ENCODE assay signal across 27 mouse cellular contexts in genomic region chr5:147338967-147339366, GRCm38 (mm10). TPM values are rescaled to one million over a fixed set of nuclear protein-coding genes. Genes with fewer than 3 reads are reported as not detected.
DNase-seq lines count a peak whose midpoint lies in the region; ATAC-seq and TF ChIP-seq lines count a peak whose summit lies in the region.
"Had no signal": no experiment of that assay in that cellular context is flagged by ENCODE, and none has a peak within 500 bp of the region (broad histone marks: within the 10 kb centered on the region; RNA-seq: fewer than 3 reads in every experiment).

No protein-coding gene starts in this region.

- 50% methylated on average over 9 of the region's 9 CpGs for WGBS in lung, postnatal 0 days
- WGBS in spleen, adult 2 months: 57% methylated on average over 9 of the region's 9 CpGs

- no peak overlapping the region for H3K4me3 ChIP-seq in lung, postnatal 0 days (ENCODE audit: low read depth, low read length)
- peak overlapping the region; percentile 20; the same call in 1 of the 2 replicates for H3K4me3 ChIP-seq in spleen, adult 2 months (ENCODE audit: extremely low read depth, insufficient read depth, insufficient read length)
- H3K4me3 ChIP-seq: embryonic facial prominence, embryonic 12.5 days; forebrain, embryonic 12.5 days; heart, embryonic 12.5 days; hindbrain, embryonic 10.5 days; intestine, embryonic 15.5 days; layer of hippocampus, adult 2 months; limb, embryonic 13.5 days; liver, embryonic 12.5 days; megakaryocyte, embryonic 14.5 days; midbrain, embryonic 13.5 days had no signal

- TF ChIP-seq POLR2A in spleen, adult 2 months (IDR thresholded peaks at IDR 0.05; ENCODE audit: low read depth, low read length): no peak

- no peak overlapping the region for H3K4me2 ChIP-seq in lung, postnatal 0 days (replicated peaks; ENCODE audit: low read depth, low read length)
- H3K4me2 ChIP-seq: embryonic facial prominence, embryonic 12.5 days; forebrain, embryonic 12.5 days; heart, embryonic 12.5 days; intestine, embryonic 15.5 days; limb, embryonic 13.5 days; liver, embryonic 12.5 days; midbrain, embryonic 13.5 days had no signal

- peak; percentile 23 for DNase-seq in lung, postnatal 36 days
- DNase-seq in lung, postnatal 0 days (ENCODE audit: low spot score): no peak
- DNase-seq in A20 (ENCODE audit: low read depth, low spot score) (peak; percentile 95), ES-CJ7 (ENCODE audit: low read depth, low spot score) (peak; percentile 47)
- peak; percentile 62 for DNase-seq in spleen, adult 2 months (ENCODE audit: low read depth in 1 of 2, low spot score in 2 of 2)
- no peak for DNase-seq in urinary bladder, postnatal 4 days (ENCODE audit: low spot score in 2 of 2)
- no peak for DNase-seq in frontal cortex, adult 2 months (ENCODE audit: extremely low spot score in 1 of 2, low spot score in 1 of 2)
- DNase-seq: cerebellum, adult 2 months; cerebellum, postnatal 25 days; heart, postnatal 10 days; kidney, adult 8-10 months; kidney, postnatal 25 days; lung, adult 2 months; retina, postnatal 1 day had no signal

- no peaks in the 10 kb centered on the region for H3K36me3 ChIP-seq in lung, postnatal 0 days (ENCODE audit: insufficient read depth, low read length)
- no peaks in the 10 kb centered on the region for H3K36me3 ChIP-seq in spleen, adult 2 months (ENCODE audit: control insufficient read depth, insufficient read depth, low read length)
- H3K36me3 ChIP-seq: embryonic facial prominence, embryonic 12.5 days; forebrain, embryonic 12.5 days; heart, embryonic 12.5 days; hindbrain, embryonic 10.5 days; intestine, embryonic 15.5 days; limb, embryonic 13.5 days; liver, embryonic 12.5 days; midbrain, embryonic 13.5 days had no signal

- no peak overlapping the region for H3K27ac ChIP-seq in lung, postnatal 0 days (ENCODE audit: low read length)
- peak overlapping the region; percentile 91 for H3K27ac ChIP-seq in spleen, adult 2 months (ENCODE audit: insufficient read depth, low read length)
- H3K27ac ChIP-seq: embryonic facial prominence, embryonic 12.5 days; forebrain, embryonic 12.5 days; hindbrain, embryonic 10.5 days; intestine, embryonic 15.5 days; layer of hippocampus, adult 2 months; limb, embryonic 13.5 days; liver, embryonic 12.5 days; midbrain, embryonic 13.5 days had no signal

- no peaks in the 10 kb centered on the region for H3K4me1 ChIP-seq in lung, postnatal 0 days (ENCODE audit: insufficient read depth, low read depth, low read length)
- peaks cover 24% of the 10 kb centered on the region for H3K4me1 ChIP-seq in spleen, adult 2 months (ENCODE audit: control insufficient read depth, insufficient read depth, insufficient read length)
- H3K4me1 ChIP-seq: embryonic facial prominence, embryonic 12.5 days; heart, embryonic 12.5 days; hindbrain, embryonic 10.5 days; intestine, embryonic 15.5 days; liver, embryonic 12.5 days; midbrain, embryonic 13.5 days had no signal

- no peaks in the 10 kb centered on the region for H3K27me3 ChIP-seq in lung, postnatal 0 days (replicated peaks; ENCODE audit: insufficient read depth, low read length)
- H3K27me3 ChIP-seq in spleen, adult 2 months (ENCODE audit: control insufficient read depth, insufficient read depth, low read length): no peaks in the 10 kb centered on the region
- H3K27me3 ChIP-seq: embryonic facial prominence, embryonic 12.5 days; forebrain, embryonic 12.5 days; heart, embryonic 12.5 days; intestine, embryonic 15.5 days; midbrain, embryonic 13.5 days had no signal

- no peak for ATAC-seq in lung, postnatal 0 days
- ATAC-seq: hindbrain, embryonic 16.5 days; intestine, embryonic 15.5 days; liver, embryonic 12.5 days; midbrain, embryonic 13.5 days had no signal

- H3K9ac ChIP-seq in lung, postnatal 0 days (replicated peaks; ENCODE audit: low read depth): no peak overlapping the region
- H3K9ac ChIP-seq: embryonic facial prominence, embryonic 12.5 days; forebrain, embryonic 12.5 days; heart, embryonic 12.5 days; intestine, embryonic 15.5 days; limb, embryonic 13.5 days; liver, embryonic 12.5 days; midbrain, embryonic 13.5 days had no signal

- no peak for TF ChIP-seq EP300 in lung, postnatal 0 days (IDR thresholded peaks at IDR 0.05)

- no peak for TF ChIP-seq CTCF in lung, postnatal 0 days (IDR thresholded peaks at IDR 0.05)
- TF ChIP-seq CTCF in spleen, adult 2 months (IDR thresholded peaks at IDR 0.05; ENCODE audit: extremely low read depth, insufficient read depth, insufficient read length, insufficient replicate concordance): no peak

- H3K9me3 ChIP-seq in lung, postnatal 0 days (ENCODE audit: low read length): no peaks in the 10 kb centered on the region
- H3K9me3 ChIP-seq: embryonic facial prominence, embryonic 12.5 days; forebrain, embryonic 12.5 days; heart, embryonic 12.5 days; hindbrain, embryonic 10.5 days; intestine, embryonic 15.5 days; limb, embryonic 13.5 days; liver, embryonic 12.5 days; megakaryocyte, embryonic 14.5 days; midbrain, embryonic 13.5 days had no signal

RNA-seq across cellular contexts. Expression of gene Urad, which starts 16.7 kb away (rescaled TPM):
- polyA plus RNA-seq in lung, postnatal 0 days (2015; fragmentation: Nextera tagmentation; extraction: Ambion mirVana): not detected in 2 replicates
- not detected in 2 replicates for polyA plus RNA-seq in spleen, adult 2 months (2012; rRNA removed)
- not detected in 2 replicates for polyA plus RNA-seq in frontal cortex, adult 2 months (2012; rRNA removed)
- polyA plus RNA-seq: C2C12; cerebellum, adult 2 months; embryonic facial prominence, embryonic 12.5 days; forebrain, embryonic 12.5 days; heart, embryonic 12.5 days; hindbrain, embryonic 10.5 days; hindbrain, embryonic 16.5 days; limb, embryonic 13.5 days; lung, adult 2 months; midbrain, embryonic 13.5 days; stomach, embryonic 14.5 days had no signal

RNA-seq across cellular contexts. Expression of gene Cdx2, which starts 31.9 kb away (rescaled TPM):
- polyA plus RNA-seq in lung, postnatal 0 days (2015; fragmentation: Nextera tagmentation; extraction: Ambion mirVana): not detected in 2 replicates
- polyA plus RNA-seq in spleen, adult 2 months (2012; rRNA removed): not detected in 2 replicates
- polyA plus RNA-seq in frontal cortex, adult 2 months (2012; rRNA removed): 0.04 and 0.08 TPM in 2 replicates
- polyA plus RNA-seq: C2C12; cerebellum, adult 2 months; embryonic facial prominence, embryonic 12.5 days; forebrain, embryonic 12.5 days; heart, embryonic 12.5 days; hindbrain, embryonic 10.5 days; hindbrain, embryonic 16.5 days; liver, embryonic 12.5 days; lung, adult 2 months; midbrain, embryonic 13.5 days had no signal

Comparison
In these comparisons a context has a peak if more than half of its experiments do, and no peak if none do; other contexts are left out.
1. DNase-seq: peak in lung, postnatal 36 days (single experiment), A20 (single experiment), ES-CJ7 (single experiment) and spleen, adult 2 months (2 of 2); none in lung, postnatal 0 days (single experiment), urinary bladder, postnatal 4 days (0 of 2) and frontal cortex, adult 2 months (0 of 2).